Mouse (Mus musculus): Measurements from ENCODE around the gene Il18bp.

DNA sequence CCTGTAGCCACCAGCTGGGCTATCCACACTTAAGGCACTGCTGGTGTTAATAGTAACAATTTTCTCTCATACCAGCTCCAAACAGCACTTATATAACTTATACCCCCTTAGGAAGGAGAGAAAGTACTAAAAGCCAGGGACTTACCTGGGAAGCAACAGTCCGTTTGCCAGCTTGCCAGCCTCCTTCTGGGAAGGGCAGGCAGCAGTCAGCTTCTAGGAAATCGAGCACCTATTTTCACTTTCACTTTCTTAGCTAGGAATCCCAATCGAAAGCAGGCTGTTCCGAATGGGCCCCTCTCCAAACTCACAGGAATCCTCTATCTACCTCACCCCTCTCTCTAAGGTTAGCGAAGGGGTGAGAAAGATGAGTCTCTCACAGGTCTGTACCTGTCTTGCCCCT lies 1.0 kb downstream of the Il18bp start:
- TF ChIP-seq UBTF (IDR thresholded peaks at IDR 0.05; ENCODE audit: borderline replicate concordance, insufficient read depth, low read depth, low read length): no peak
- TF ChIP-seq USF1 (IDR thresholded peaks at IDR 0.05; ENCODE audit: low read depth, low read length): no peak
